Mouse (Mus musculus): ENCODE measurements around the gene C1qtnf9.

The C1qtnf9 gene

GRCm38 (mm10) chr14:60751581-60751980 is 16.4 kb upstream of the C1qtnf9 start:
- DNase-seq (ENCODE audit: low spot score in 2 of 2) = no peak

- DNase-seq (ENCODE audit: low spot score in 2 of 2) = no peak
These were observed 14.8 kb upstream of the C1qtnf9 start for GRCm38 (mm10) chr14:60752892-60753800.

- no peak for DNase-seq (ENCODE audit: low spot score in 2 of 2)
These were observed 14.2 kb upstream of the C1qtnf9 start for GRCm38 (mm10) chr14:60753801-60754126.

- DNase-seq (ENCODE audit: low spot score in 2 of 2) = no peak
These were observed 13.3 kb upstream of the C1qtnf9 start for GRCm38 (mm10) chr14:60754656-60755055.

- DNase-seq (ENCODE audit: low spot score in 2 of 2) = no peak
These were observed 11.7 kb upstream of the C1qtnf9 start for GRCm38 (mm10) chr14:60756271-60756670.

- no peak for DNase-seq (ENCODE audit: low spot score in 2 of 2)
These were observed 10.7 kb upstream of the C1qtnf9 start for GRCm38 (mm10) chr14:60757265-60757664.

- DNase-seq (ENCODE audit: low spot score in 2 of 2) = no peak
These were observed 10.2 kb upstream of the C1qtnf9 start for GRCm38 (mm10) chr14:60757722-60758121.

- no peak for DNase-seq (ENCODE audit: low spot score in 2 of 2)
These were observed 8.8 kb upstream of the C1qtnf9 start for GRCm38 (mm10) chr14:60759097-60759496.

GRCm38 (mm10) chr14:60761801-60762200 is 6.1 kb upstream of the C1qtnf9 start:
- no peak for DNase-seq (ENCODE audit: low spot score in 2 of 2)

- no peak for DNase-seq (ENCODE audit: low spot score in 2 of 2)
These were observed 5.2 kb upstream of the C1qtnf9 start for GRCm38 (mm10) chr14:60762754-60763153.

GRCm38 (mm10) chr14:60763746-60764145 is 4.2 kb upstream of the C1qtnf9 start:
- DNase-seq (ENCODE audit: low spot score in 2 of 2) = no peak

GRCm38 (mm10) chr14:60764526-60764925 is 3.4 kb upstream of the C1qtnf9 start:
- DNase-seq (ENCODE audit: low spot score in 2 of 2) = no peak

- no peak for DNase-seq (ENCODE audit: low spot score in 2 of 2)
These were observed 2.9 kb upstream of the C1qtnf9 start for GRCm38 (mm10) chr14:60765025-60765424.

GRCm38 (mm10) chr14:60769340-60769739 is 1.4 kb downstream of the C1qtnf9 start:
- no peak for DNase-seq (ENCODE audit: low spot score in 2 of 2)

- no peak for DNase-seq (ENCODE audit: low spot score in 2 of 2)
These were observed 2.7 kb downstream of the C1qtnf9 start for GRCm38 (mm10) chr14:60770594-60770993.

- DNase-seq (ENCODE audit: low spot score in 2 of 2) = peak; percentile 74 to 81
These were observed 3.1 kb downstream of the C1qtnf9 start for GRCm38 (mm10) chr14:60771057-60771456.

- no peak for DNase-seq (ENCODE audit: low spot score in 2 of 2)
These were observed 5.5 kb downstream of the C1qtnf9 start for GRCm38 (mm10) chr14:60773476-60773875.

GRCm38 (mm10) chr14:60776521-60776920 is 8.6 kb downstream of the C1qtnf9 start:
- no peak for DNase-seq (ENCODE audit: low spot score in 2 of 2)

- DNase-seq (ENCODE audit: low spot score in 2 of 2) = no peak
These were observed 9.6 kb downstream of the C1qtnf9 start for GRCm38 (mm10) chr14:60777485-60777919.

GRCm38 (mm10) chr14:60779198-60779597 is 11.3 kb downstream of the C1qtnf9 start:
- DNase-seq (ENCODE audit: low spot score in 2 of 2) = no peak

GRCm38 (mm10) chr14:60782121-60782656 is 14.3 kb downstream of the C1qtnf9 start:
- no peak for DNase-seq (ENCODE audit: low spot score in 2 of 2)

- no peak for DNase-seq (ENCODE audit: low spot score in 2 of 2)
These were observed 15.3 kb downstream of the C1qtnf9 start for GRCm38 (mm10) chr14:60783196-60783595.

Measured in frontal cortex, postnatal 36 days (tissue).